Comparison of ENCODE assay signal across 13 mouse cellular contexts in the genomic region with DNA sequence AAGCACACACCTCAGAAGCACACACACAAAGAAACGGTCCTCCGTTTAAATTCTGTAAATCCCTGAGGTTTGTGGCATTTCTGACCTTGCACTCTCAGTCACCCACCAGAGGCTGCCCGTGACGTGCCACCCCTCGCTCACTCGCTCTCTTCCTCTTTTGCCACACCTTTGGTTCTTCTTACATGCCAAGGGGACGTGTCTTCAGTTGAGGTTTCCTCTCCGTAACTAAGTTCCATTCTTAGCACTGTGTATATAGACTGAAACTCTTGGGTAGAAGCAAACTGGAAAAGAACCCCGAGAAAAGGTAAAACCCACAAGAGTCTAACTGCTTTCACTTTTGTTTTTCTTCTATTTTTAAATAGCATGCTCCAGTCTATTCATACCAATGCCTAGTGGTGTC. TPM values are rescaled to one million over a fixed set of nuclear protein-coding genes. Genes with fewer than 3 reads are reported as not detected.
A peak's percentile ranks its signal among the peaks of the same experiment; 100 is the strongest.
DNase-seq lines count a peak whose midpoint lies in the region; ATAC-seq and TF ChIP-seq lines count a peak whose summit lies in the region.
"Had no signal": no experiment of that assay in that cellular context is flagged by ENCODE, and none has a peak within 500 bp of the region (broad histone marks: within the 10 kb centered on the region; RNA-seq: fewer than 3 reads in every experiment).

No protein-coding gene starts in this region.

- H3K27ac ChIP-seq in bone marrow macrophage, adult 2 months (ENCODE audit: insufficient read depth, low read depth, low read length), result no peak overlapping the region
- no peak overlapping the region for H3K27ac ChIP-seq in forebrain, postnatal 0 days (ENCODE audit: low read depth, low read length)
- H3K27ac ChIP-seq: hindbrain, embryonic 10.5 days; kidney, embryonic 15.5 days had no signal

- 95% methylated on average over 9 of the region's 9 CpGs for WGBS in forebrain, postnatal 0 days

- H3K9ac ChIP-seq in forebrain, postnatal 0 days, result no peak overlapping the region
- H3K9ac ChIP-seq: kidney, embryonic 15.5 days had no signal

- H3K9me3 ChIP-seq in forebrain, postnatal 0 days (ENCODE audit: low read length), result no peaks in the 10 kb centered on the region
- H3K9me3 ChIP-seq: hindbrain, embryonic 10.5 days; kidney, embryonic 15.5 days had no signal

- DNase-seq in CD4-positive, CD25-positive, alpha-beta regulatory T cell, adult 2 months (ENCODE audit: low read depth, low spot score), result peak; percentile 59
- peak; percentile 45 for DNase-seq in thymus, postnatal 0 days (ENCODE audit: low spot score)
- DNase-seq in adipocyte (ENCODE audit: low spot score), result no peak
- DNase-seq in forebrain, postnatal 0 days, result no peak
- DNase-seq in layer of hippocampus, adult 8-10 months (ENCODE audit: low spot score in 2 of 2), result no peak
- DNase-seq: cerebellum, postnatal 36 days; left cerebral cortex, postnatal 4 days; midbrain, embryonic 14.5 days had no signal

- H3K4me3 ChIP-seq in bone marrow macrophage, adult 2 months (ENCODE audit: insufficient read depth, low read length), result peak overlapping the region; percentile 38
- no peak overlapping the region for H3K4me3 ChIP-seq in forebrain, postnatal 0 days (ENCODE audit: low read depth, low read length)
- H3K4me3 ChIP-seq: hindbrain, embryonic 10.5 days; kidney, embryonic 15.5 days had no signal

- peak; percentile 63; the same call in 1 of the 2 replicates for ATAC-seq in monocyte, adult 5-6 weeks (replicated peaks; ENCODE audit: insufficient number of reproducible peaks, low FRiP score, low TSS enrichment, poor library complexity, severe bottlenecking)
- no peak for ATAC-seq in forebrain, postnatal 0 days

- no peaks in the 10 kb centered on the region for H3K36me3 ChIP-seq in forebrain, postnatal 0 days (ENCODE audit: insufficient read depth)
- H3K36me3 ChIP-seq: hindbrain, embryonic 10.5 days; kidney, embryonic 15.5 days had no signal

- no peak overlapping the region for H3K4me2 ChIP-seq in forebrain, postnatal 0 days (ENCODE audit: low read depth)
- H3K4me2 ChIP-seq: heart, embryonic 11.5 days; kidney, embryonic 15.5 days had no signal

- TF ChIP-seq CTCF in bone marrow macrophage, adult 2 months (IDR thresholded peaks at IDR 0.05; ENCODE audit: low read depth, low read length), result no peak
- no peak for TF ChIP-seq CTCF in forebrain, postnatal 0 days (IDR thresholded peaks at IDR 0.05; ENCODE audit: low read depth)

- no peaks in the 10 kb centered on the region for H3K27me3 ChIP-seq in forebrain, postnatal 0 days (ENCODE audit: insufficient read depth, low read length)
- H3K27me3 ChIP-seq: kidney, embryonic 15.5 days had no signal

- TF ChIP-seq POLR2A in bone marrow macrophage, adult 2 months (IDR thresholded peaks at IDR 0.05; ENCODE audit: borderline replicate concordance, low read depth, low read length), result no peak

- H3K4me1 ChIP-seq in bone marrow macrophage, adult 2 months (ENCODE audit: control insufficient read depth, insufficient read depth, low read length), result peaks cover 3% of the 10 kb centered on the region; the same call in 1 of the 2 replicates
- no peaks in the 10 kb centered on the region for H3K4me1 ChIP-seq in forebrain, postnatal 0 days (ENCODE audit: insufficient read depth)
- H3K4me1 ChIP-seq: hindbrain, embryonic 10.5 days; kidney, embryonic 15.5 days had no signal

RNA-seq across cellular contexts. Expression of a gene that starts 23.2 kb away (rescaled TPM):
- polyA plus RNA-seq in bone marrow macrophage, adult 2 months (2012; ENCODE audit: insufficient read depth, insufficient read length, missing spikeins), result 26.3 and 27.1 TPM in 2 replicates
- total RNA-seq in monocyte, adult 5-6 weeks (2017), result 17.2 to 34.0 TPM (median 25.9 TPM) in 3 replicates
- 14.9 and 15.6 TPM in 2 replicates for polyA plus RNA-seq in thymus, postnatal 0 days (2015; fragmentation: Nextera tagmentation; extraction: Ambion mirVana)
- 11.9 and 12.4 TPM in 2 replicates for total RNA-seq in forebrain, postnatal 0 days (2014; rRNA removed)
- polyA plus RNA-seq in forebrain, postnatal 0 days (2015; fragmentation: Nextera tagmentation; extraction: Ambion mirVana), result 23.8 and 29.4 TPM in 2 replicates
- 10 to 100 TPM; 37.4 to 44.9 (median 44.0) TPM for total RNA-seq in layer of hippocampus, adult 8-10 months (2022)

Comparison
In these comparisons a context has a peak if more than half of its experiments do, and no peak if none do; other contexts are left out.
1. DNase-seq: peak in CD4-positive, CD25-positive, alpha-beta regulatory T cell, adult 2 months (single experiment) and thymus, postnatal 0 days (single experiment); none in adipocyte (single experiment), forebrain, postnatal 0 days (single experiment) and layer of hippocampus, adult 8-10 months (0 of 2).